Mouse (Mus musculus): ENCODE measurements around the gene Inmt. TPM values are rescaled to one million over a fixed set of nuclear protein-coding genes. Genes with fewer than 3 reads are reported as not detected.
"Not testable (repeated sequence)": the region's sequence is repeated elsewhere in the genome, so short reads cannot be mapped to it uniquely, and the experiment has no call there.

Inmt gene
- polyA plus RNA-seq, 1 experiment from 2014 or later: 0.24 TPM

- Histone ChIP-seq H3K27ac (ENCODE audit: low read length) (no peak overlapping the region), H3K4me1 (ENCODE audit: control insufficient read depth, low read depth, low read length) (peaks cover 5% of the 10 kb centered on the region; the same call in 1 of the 2 replicates), H3K4me2 (ENCODE audit: low read depth, low read length) (no peak overlapping the region), H3K36me3 (ENCODE audit: control insufficient read depth, insufficient read depth) (no peaks in the 10 kb centered on the region), H3K27me3 (ENCODE audit: control insufficient read depth, insufficient read depth, low read depth, low read length) (no peaks in the 10 kb centered on the region), H3K4me3 (ENCODE audit: low read depth, low read length) (no peak overlapping the region), H3K9me3 (replicated peaks; ENCODE audit: control insufficient read depth, low read length) (no peaks in the 10 kb centered on the region), H3K9ac (ENCODE audit: low read depth, low read length) (no peak overlapping the region)
- WGBS (ENCODE audit: insufficient replicate concordance): 83% methylated on average over 3 of the region's 3 CpGs
- no peak for ATAC-seq (ENCODE audit: low read depth)
Measured at GRCm38 (mm10) chr6:55199047-55199446, 24.2 kb upstream of the Inmt start.

GRCm38 (mm10) chr6:55193171-55193570 lies 18.3 kb upstream of the Inmt start:
- Histone ChIP-seq H3K27ac (ENCODE audit: low read length) (no peak overlapping the region), H3K4me2 (ENCODE audit: low read depth, low read length) (no peak overlapping the region), H3K27me3 (ENCODE audit: control insufficient read depth, insufficient read depth, low read depth, low read length) (no peaks in the 10 kb centered on the region; the same call in 1 of the 2 replicates), H3K4me3 (ENCODE audit: low read depth, low read length) (no peak overlapping the region), H3K4me1 (ENCODE audit: control insufficient read depth, low read depth, low read length) (no peaks in the 10 kb centered on the region), H3K36me3 (ENCODE audit: control insufficient read depth, insufficient read depth) (no peaks in the 10 kb centered on the region), H3K9ac (ENCODE audit: low read depth, low read length) (no peak overlapping the region), H3K9me3 (replicated peaks; ENCODE audit: control insufficient read depth, low read length) (no peaks in the 10 kb centered on the region)
- no peak for ATAC-seq (ENCODE audit: low read depth)
- WGBS (ENCODE audit: insufficient replicate concordance): 69% methylated on average over 3 of the region's 3 CpGs

- Histone ChIP-seq H3K4me2 (ENCODE audit: low read depth, low read length) (no peak overlapping the region), H3K27ac (ENCODE audit: low read length) (no peak overlapping the region), H3K9me3 (replicated peaks; ENCODE audit: control insufficient read depth, low read length) (no peaks in the 10 kb centered on the region), H3K27me3 (ENCODE audit: control insufficient read depth, insufficient read depth, low read depth, low read length) (no peaks in the 10 kb centered on the region; the same call in 1 of the 2 replicates), H3K36me3 (ENCODE audit: control insufficient read depth, insufficient read depth) (no peaks in the 10 kb centered on the region), H3K4me3 (ENCODE audit: low read depth, low read length) (no peak overlapping the region), H3K9ac (ENCODE audit: low read depth, low read length) (no peak overlapping the region), H3K4me1 (ENCODE audit: control insufficient read depth, low read depth, low read length) (no peaks in the 10 kb centered on the region)
- ATAC-seq (ENCODE audit: low read depth): no peak
- WGBS (ENCODE audit: insufficient replicate concordance): 47% methylated on average over 4 of the region's 4 CpGs
Measured at GRCm38 (mm10) chr6:55191537-55191936, 16.7 kb upstream of the Inmt start.

- no peaks in the 10 kb centered on the region for H3K36me3 ChIP-seq (ENCODE audit: control insufficient read depth, insufficient read depth)
- H3K27ac ChIP-seq (ENCODE audit: low read length): no peak overlapping the region
- no peaks in the 10 kb centered on the region for H3K4me1 ChIP-seq (ENCODE audit: control insufficient read depth, low read depth, low read length)
- ATAC-seq (ENCODE audit: low read depth): no peak
- no peaks in the 10 kb centered on the region for H3K9me3 ChIP-seq (replicated peaks; ENCODE audit: control insufficient read depth, low read length)
- no peak overlapping the region for H3K4me3 ChIP-seq (ENCODE audit: low read depth, low read length)
- no peak overlapping the region for H3K9ac ChIP-seq (ENCODE audit: low read depth, low read length)
- H3K4me2 ChIP-seq (ENCODE audit: low read depth, low read length): no peak overlapping the region
- no peaks in the 10 kb centered on the region; the same call in 1 of the 2 replicates for H3K27me3 ChIP-seq (ENCODE audit: control insufficient read depth, insufficient read depth, low read depth, low read length)
Measured at GRCm38 (mm10) chr6:55189406-55189805, 14.6 kb upstream of the Inmt start.

GRCm38 (mm10) chr6:55187827-55188226 lies 13.0 kb upstream of the Inmt start:
- WGBS (ENCODE audit: insufficient replicate concordance): 86% methylated on average over 17 of the region's 17 CpGs
- H3K36me3 ChIP-seq (ENCODE audit: control insufficient read depth, insufficient read depth); H3K27ac ChIP-seq (ENCODE audit: low read length); H3K4me2 ChIP-seq (ENCODE audit: low read depth, low read length); H3K9me3 ChIP-seq (replicated peaks; ENCODE audit: control insufficient read depth, low read length); H3K4me1 ChIP-seq (ENCODE audit: control insufficient read depth, low read depth, low read length); H3K4me3 ChIP-seq (ENCODE audit: low read depth, low read length); H3K27me3 ChIP-seq (ENCODE audit: control insufficient read depth, insufficient read depth, low read depth, low read length); ATAC-seq (ENCODE audit: low read depth); H3K9ac ChIP-seq (ENCODE audit: low read depth, low read length): not testable (repeated sequence)

GRCm38 (mm10) chr6:55182655-55183430 lies 8.0 kb upstream of the Inmt start:
- ATAC-seq (ENCODE audit: low read depth): no peak
- Histone ChIP-seq H3K9ac (ENCODE audit: low read depth, low read length) (no peak overlapping the region), H3K4me2 (ENCODE audit: low read depth, low read length) (no peak overlapping the region), H3K27ac (ENCODE audit: low read length) (no peak overlapping the region), H3K4me3 (ENCODE audit: low read depth, low read length) (no peak overlapping the region), H3K36me3 (ENCODE audit: control insufficient read depth, insufficient read depth) (no peaks in the 10 kb centered on the region), H3K4me1 (ENCODE audit: control insufficient read depth, low read depth, low read length) (no peaks in the 10 kb centered on the region), H3K27me3 (ENCODE audit: control insufficient read depth, insufficient read depth, low read depth, low read length) (no peaks in the 10 kb centered on the region), H3K9me3 (replicated peaks; ENCODE audit: control insufficient read depth, low read length) (no peaks in the 10 kb centered on the region)
- WGBS (ENCODE audit: insufficient replicate concordance): 61% methylated on average over 1 of the region's 1 CpGs

- no peaks in the 10 kb centered on the region for H3K36me3 ChIP-seq (ENCODE audit: control insufficient read depth, insufficient read depth)
- ATAC-seq (ENCODE audit: low read depth): no peak
- H3K4me1 ChIP-seq (ENCODE audit: control insufficient read depth, low read depth, low read length): no peaks in the 10 kb centered on the region
- H3K4me2 ChIP-seq (ENCODE audit: low read depth, low read length): no peak overlapping the region
- no peaks in the 10 kb centered on the region for H3K27me3 ChIP-seq (ENCODE audit: control insufficient read depth, insufficient read depth, low read depth, low read length)
- no peak overlapping the region for H3K4me3 ChIP-seq (ENCODE audit: low read depth, low read length)
- 62% methylated on average over 7 of the region's 7 CpGs for WGBS (ENCODE audit: insufficient replicate concordance)
- no peaks in the 10 kb centered on the region for H3K9me3 ChIP-seq (replicated peaks; ENCODE audit: control insufficient read depth, low read length)
- no peak overlapping the region for H3K27ac ChIP-seq (ENCODE audit: low read length)
- no peak overlapping the region for H3K9ac ChIP-seq (ENCODE audit: low read depth, low read length)
Measured at GRCm38 (mm10) chr6:55179560-55179959, 4.7 kb upstream of the Inmt start.

- no peaks in the 10 kb centered on the region for H3K9me3 ChIP-seq (replicated peaks; ENCODE audit: control insufficient read depth, low read length)
- no peaks in the 10 kb centered on the region for H3K36me3 ChIP-seq (ENCODE audit: control insufficient read depth, insufficient read depth)
- no peak overlapping the region for H3K27ac ChIP-seq (ENCODE audit: low read length)
- H3K4me1 ChIP-seq (ENCODE audit: control insufficient read depth, low read depth, low read length): no peaks in the 10 kb centered on the region
- no peaks in the 10 kb centered on the region for H3K27me3 ChIP-seq (ENCODE audit: control insufficient read depth, insufficient read depth, low read depth, low read length)
- no peak overlapping the region for H3K9ac ChIP-seq (ENCODE audit: low read depth, low read length)
- WGBS (ENCODE audit: insufficient replicate concordance): 25% methylated on average over 12 of the region's 12 CpGs
- H3K4me3 ChIP-seq (ENCODE audit: low read depth, low read length): no peak overlapping the region
- ATAC-seq (ENCODE audit: low read depth): no peak
- H3K4me2 ChIP-seq (ENCODE audit: low read depth, low read length): no peak overlapping the region
Measured at GRCm38 (mm10) chr6:55177060-55177732, 2.4 kb upstream of the Inmt start.

- WGBS (ENCODE audit: insufficient replicate concordance): 29% methylated on average over 5 of the region's 5 CpGs
- no peak overlapping the region for H3K27ac ChIP-seq (ENCODE audit: low read length)
- H3K27me3 ChIP-seq (ENCODE audit: control insufficient read depth, insufficient read depth, low read depth, low read length): no peaks in the 10 kb centered on the region
Measured at GRCm38 (mm10) chr6:55175892-55176291, 1.0 kb upstream of the Inmt start.

More at GRCm38 (mm10) chr6:55175892-55176291, 1.0 kb upstream of the Inmt start:
- Histone ChIP-seq H3K36me3 (ENCODE audit: control insufficient read depth, insufficient read depth) (no peaks in the 10 kb centered on the region), H3K4me3 (ENCODE audit: low read depth, low read length) (no peak overlapping the region), H3K4me2 (ENCODE audit: low read depth, low read length) (no peak overlapping the region), H3K4me1 (ENCODE audit: control insufficient read depth, low read depth, low read length) (no peaks in the 10 kb centered on the region), H3K9ac (ENCODE audit: low read depth, low read length) (no peak overlapping the region), H3K9me3 (replicated peaks; ENCODE audit: control insufficient read depth, low read length) (no peaks in the 10 kb centered on the region)
- no peak for ATAC-seq (ENCODE audit: low read depth)
